Mouse (Mus musculus) CH12.LX (cell line): ENCODE data around the gene Rad52.

Experiments
- CTCF ChIP-seq, 2 experiments: IDR thresholded peaks in 1 of 2; conservative IDR thresholded peaks in 1 of 2; 2 replicates each; pipeline ENCODE4 v1.5.1; 2011 to 2012; ENCODE audit warnings: low read depth in 2 of 2, low read length in 2 of 2, improper control_type of control experiment in 1 of 2, inconsistent platforms in 1 of 2, mild to moderate bottlenecking in 1 of 2, moderate library complexity in 1 of 2
- ETS1 ChIP-seq: conservative IDR thresholded peaks from 2 replicates; pipeline ENCODE4 v1.6.1; 2012; ENCODE audit warnings: low read depth, mild to moderate bottlenecking, inconsistent platforms, low read length, improper control_type of control experiment, moderate library complexity
- HCFC1 ChIP-seq: IDR thresholded peaks from 2 replicates; pipeline ENCODE4 v1.6.1; 2012; ENCODE audit warnings: low read depth, mild to moderate bottlenecking, inconsistent platforms, low read length, improper control_type of control experiment
- IRF4 ChIP-seq: IDR thresholded peaks from 2 replicates; pipeline ENCODE4 v1.6.1; 2014; ENCODE audit warnings: low read depth, mild to moderate bottlenecking, inconsistent platforms, low read length, improper control_type of control experiment
- KAT2A ChIP-seq: IDR thresholded peaks from 2 replicates; pipeline ENCODE4 v1.6.1; 2012; ENCODE audit warnings: low read length, improper control_type of control experiment, inconsistent platforms; ENCODE audit not compliant: insufficient replicate concordance
- MAZ ChIP-seq: IDR thresholded peaks from 2 replicates; pipeline ENCODE4 v1.6.1; 2012; ENCODE audit warnings: low read depth, mild to moderate bottlenecking, inconsistent platforms, low read length, improper control_type of control experiment, moderate library complexity
- SIN3A ChIP-seq: IDR thresholded peaks from 2 replicates; pipeline ENCODE4 v1.6.1; 2012; ENCODE audit warnings: low read length, improper control_type of control experiment, inconsistent platforms
- TBP ChIP-seq: conservative IDR thresholded peaks from 2 replicates; pipeline ENCODE4 v1.6.1; 2011; ENCODE audit warnings: low read depth, low read length, improper control_type of control experiment
- UBTF ChIP-seq: IDR thresholded peaks from 2 replicates; pipeline ENCODE4 v1.6.1; 2012; ENCODE audit warnings: low read depth, mild to moderate bottlenecking, inconsistent platforms, low read length, improper control_type of control experiment, moderate library complexity
- USF1 ChIP-seq: IDR thresholded peaks from 2 replicates; pipeline ENCODE4 v1.6.1; 2014; ENCODE audit warnings: low read depth, mild to moderate bottlenecking, inconsistent platforms, low read length, improper control_type of control experiment
- ZMIZ1 ChIP-seq: IDR thresholded peaks from 2 replicates; pipeline ENCODE4 v1.6.1; 2012; ENCODE audit warnings: low read depth, mild to moderate bottlenecking, inconsistent platforms, low read length, improper control_type of control experiment

GRCm38 (mm10) chr6:119918561-119919181 is 16.2 kb downstream of the Rad52 start:
- no peak for TF ChIP-seq CTCF (conservative IDR thresholded peaks at IDR 0.05 in 1 of 2, IDR thresholded peaks at IDR 0.05 in 1 of 2; ENCODE audit: low read depth in 2 of 2, low read length in 2 of 2)
- no peak for TF ChIP-seq ETS1
- TF ChIP-seq SIN3A: no peak
- TF ChIP-seq ZMIZ1: no peak
- TF ChIP-seq MAZ: no peak
- no peak; the same call in 1 of the 2 replicates for TF ChIP-seq IRF4
- TF ChIP-seq UBTF: no peak
- TF ChIP-seq USF1: no peak
- no peak for TF ChIP-seq KAT2A
- TF ChIP-seq TBP: no peak
- no peak for TF ChIP-seq HCFC1
